Mouse (Mus musculus): ENCODE measurements around the gene Bbof1.

Bbof1 gene

GRCm38 (mm10) chr12:84400653-84401052 is 8.2 kb upstream of the Bbof1 start:
- DNase-seq, result peak; percentile 45

GRCm38 (mm10) chr12:84402923-84403322 is 5.9 kb upstream of the Bbof1 start:
- DNase-seq, result peak; percentile 28

- DNase-seq, result no peak
These were observed 4.3 kb upstream of the Bbof1 start for GRCm38 (mm10) chr12:84404541-84404940.

GRCm38 (mm10) chr12:84407259-84407658 is 1.6 kb upstream of the Bbof1 start:
- no peak for DNase-seq

- no peak for DNase-seq
These were observed 725 bp upstream of the Bbof1 start for GRCm38 (mm10) chr12:84407874-84408818.

GRCm38 (mm10) chr12:84416834-84417604 is 8.1 kb downstream of the Bbof1 start, which contains the start of gene Rnf113a2:
Gene Rnf113a2 (plus strand): TSS chr12:84417196.
- DNase-seq, result peak; percentile 93

- DNase-seq, result no peak
These were observed 8.7 kb downstream of the Bbof1 start for GRCm38 (mm10) chr12:84417605-84417922.

GRCm38 (mm10) chr12:84423990-84424389 is 15.1 kb downstream of the Bbof1 start:
- no peak for DNase-seq

GRCm38 (mm10) chr12:84429825-84430224 is 21.0 kb downstream of the Bbof1 start:
- DNase-seq, result no peak

GRCm38 (mm10) chr12:84438697-84439096 is 29.8 kb downstream of the Bbof1 start:
- DNase-seq, result no peak

GRCm38 (mm10) chr12:84442526-84442925 is 33.7 kb downstream of the Bbof1 start:
- no peak for DNase-seq

GRCm38 (mm10) chr12:84447386-84447785 is 38.5 kb downstream of the Bbof1 start:
- no peak for DNase-seq

GRCm38 (mm10) chr12:84448181-84448580 is 39.3 kb downstream of the Bbof1 start:
- DNase-seq, result no peak

GRCm38 (mm10) chr12:84449887-84450286 is 41.0 kb downstream of the Bbof1 start:
- DNase-seq, result peak; percentile 18

- DNase-seq, result peak; percentile 61
These were observed 41.5 kb downstream of the Bbof1 start for GRCm38 (mm10) chr12:84450351-84450717.

GRCm38 (mm10) chr12:84450718-84451646 is 42.1 kb downstream of the Bbof1 start, which contains the start of the genes Aldh6a1 and Lin52:
Gene Aldh6a1 (minus strand): TSS chr12:84451004.
Gene Lin52 (plus strand): TSS chr12:84451422.
- DNase-seq, result peak; percentile 98

GRCm38 (mm10) chr12:84451801-84452200 is 42.9 kb downstream of the Bbof1 start:
- DNase-seq, result peak; percentile 17

- no peak for DNase-seq
These were observed 48.0 kb downstream of the Bbof1 start for GRCm38 (mm10) chr12:84456911-84457310.

GRCm38 (mm10) chr12:84459845-84460244 is 51.0 kb downstream of the Bbof1 start:
- peak; percentile 16 for DNase-seq

GRCm38 (mm10) chr12:84461416-84461815 is 52.5 kb downstream of the Bbof1 start:
- DNase-seq, result no peak

- DNase-seq, result no peak
These were observed 54.0 kb downstream of the Bbof1 start for GRCm38 (mm10) chr12:84462856-84463255.

GRCm38 (mm10) chr12:84468701-84469100 is 59.8 kb downstream of the Bbof1 start:
- no peak for DNase-seq

- DNase-seq, result peak; percentile 38
These were observed 70.1 kb downstream of the Bbof1 start for GRCm38 (mm10) chr12:84478937-84479336.
